Mouse (Mus musculus): Measurements from ENCODE around the gene Pim2.

DNA sequence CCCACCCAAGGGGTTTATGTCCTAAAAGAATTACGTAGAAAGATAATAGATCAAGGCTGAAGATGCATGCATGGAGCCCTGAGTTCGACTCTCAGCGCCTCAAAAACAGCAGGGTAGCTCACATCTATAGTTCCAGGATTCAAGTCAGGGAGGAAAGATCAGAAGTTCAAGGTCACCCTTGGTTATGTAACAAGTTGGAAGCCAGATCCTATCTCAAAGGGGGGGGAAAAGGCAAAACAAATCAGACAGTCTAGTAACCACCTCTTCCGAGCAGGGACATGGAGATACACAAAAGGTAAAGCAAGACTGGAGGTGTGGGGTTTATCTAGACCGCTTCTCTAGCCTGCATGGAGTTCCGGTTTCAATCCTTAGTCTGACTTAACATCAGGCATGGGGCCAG lies 48.2 kb downstream of the Pim2 start:
- TF ChIP-seq CTCF (IDR thresholded peaks at IDR 0.05; ENCODE audit: low read depth) (no peak), EP300 (IDR thresholded peaks at IDR 0.05; ENCODE audit: low read depth) (no peak)
